Mouse (Mus musculus) intestine, postnatal 0 days (tissue): ENCODE data around the gene Cox10. TPM values are rescaled to one million over a fixed set of nuclear protein-coding genes. Genes with fewer than 3 reads are reported as not detected.

ENCODE experiments used
- ATAC-seq: fragments of 200-750 bp; cut with Nextera tagmentation; 2 replicates; pipeline ENCODE4 v1.8.0; 2017; ENCODE audit warnings: mild to moderate bottlenecking, moderate TSS enrichment, moderate library complexity
- H3K27ac ChIP-seq: fragments of 300-500 bp; sonication (generic); 2 replicates; pipeline ENCODE4 v1.5.1; 2014; ENCODE audit warnings: mild to moderate bottlenecking, low read depth, low read length, moderate library complexity
- H3K27me3 ChIP-seq: fragments of 300-500 bp; sonication (generic); replicated peaks from 2 replicates; pipeline ENCODE4 v1.6.1; 2014; ENCODE audit warnings: low read length, mixed read lengths; ENCODE audit not compliant: control insufficient read depth, insufficient read depth
- H3K36me3 ChIP-seq: fragments of 300-500 bp; sonication (generic); 2 replicates; pipeline ENCODE4 v1.6.1; 2014; ENCODE audit warnings: mild to moderate bottlenecking, moderate library complexity; ENCODE audit not compliant: control insufficient read depth, insufficient read depth
- H3K4me1 ChIP-seq: fragments of 300-500 bp; sonication (generic); replicated peaks from 2 replicates; pipeline ENCODE4 v1.6.1; 2014; ENCODE audit warnings: antibody characterized with exemption, low read length, mixed read lengths; ENCODE audit not compliant: control insufficient read depth, insufficient read depth
- H3K4me2 ChIP-seq: fragments of 300-500 bp; sonication (generic); replicated peaks from 2 replicates; pipeline ENCODE4 v1.6.1; 2014; ENCODE audit warnings: low read depth, mild to moderate bottlenecking, moderate library complexity
- H3K4me3 ChIP-seq: fragments of 300-500 bp; sonication (generic); 2 replicates; pipeline ENCODE4 v1.5.1; 2014; ENCODE audit warnings: low read depth, low read length
- H3K9ac ChIP-seq: fragments of 300-500 bp; sonication (generic); 2 replicates; pipeline ENCODE4 v1.6.1; 2014; ENCODE audit warnings: mild to moderate bottlenecking, low read depth, low read length
- H3K9me3 ChIP-seq: fragments of 300-500 bp; sonication (generic); 2 replicates; pipeline ENCODE4 v1.6.1; 2016; ENCODE audit warnings: mixed run types; ENCODE audit not compliant: control insufficient read depth
- CTCF ChIP-seq: sonication (generic); IDR thresholded peaks from 2 replicates; pipeline ENCODE4 v1.5.1; 2016; ENCODE audit warnings: low read depth, mild to moderate bottlenecking, control low read depth, antibody characterized with exemption, moderate library complexity
- WGBS: fragments of 180-500 bp; shearing (Covaris S2); extraction: QIAGEN DNeasy Blood & Tissue Kit; methylation state at CpG from one replicate; pipeline ENCODE4 v1.1.7; 2014; 5-methylcytosine and 5-hydroxymethylcytosine counted together
- polyA plus RNA-seq: library from polyadenylated mRNA; unstranded; fragments of >200 nt; fragmentation: Nextera tagmentation; extraction: Ambion mirVana; gene quantifications from 2 replicates; pipeline ENCODE4 v1.2.1, GENCODE M21; 2015

Gene Cox10
- polyA plus RNA-seq, 1 experiment from 2014 or later: 21.4 TPM

GRCm38 (mm10) chr11:63976775-63977174, 102.5 kb downstream of the Cox10 start:
- no peak for TF ChIP-seq CTCF
- no peak overlapping the region for H3K9ac ChIP-seq
- H3K27me3 ChIP-seq: no peaks in the 10 kb centered on the region
- no peaks in the 10 kb centered on the region for H3K9me3 ChIP-seq
- no peak overlapping the region for H3K4me2 ChIP-seq
- 78% methylated on average over 2 of the region's 2 CpGs for WGBS
- peaks cover 11% of the 10 kb centered on the region; the same call in 1 of the 2 replicates for H3K36me3 ChIP-seq
- no peak overlapping the region for H3K27ac ChIP-seq
- no peak for ATAC-seq
- H3K4me3 ChIP-seq: no peak overlapping the region
- H3K4me1 ChIP-seq: no peaks in the 10 kb centered on the region

- Histone ChIP-seq H3K4me3 (no peak overlapping the region), H3K27me3 (no peaks in the 10 kb centered on the region), H3K9ac (no peak overlapping the region), H3K27ac (no peak overlapping the region), H3K4me1 (no peaks in the 10 kb centered on the region), H3K4me2 (no peak overlapping the region), H3K9me3 (no peaks in the 10 kb centered on the region), H3K36me3 (peaks cover 11% of the 10 kb centered on the region; the same call in 1 of the 2 replicates)
- 81% methylated on average over 13 of the region's 13 CpGs for WGBS
- ATAC-seq: no peak
- no peak for TF ChIP-seq CTCF
Measured at GRCm38 (mm10) chr11:63975260-63975899, 103.9 kb downstream of the Cox10 start.

GRCm38 (mm10) chr11:63973973-63974372, 105.3 kb downstream of the Cox10 start:
- H3K4me1 ChIP-seq: no peaks in the 10 kb centered on the region
- H3K36me3 ChIP-seq: peaks cover 11% of the 10 kb centered on the region; the same call in 1 of the 2 replicates
- no peak overlapping the region for H3K4me2 ChIP-seq
- no peak overlapping the region for H3K4me3 ChIP-seq
- no peaks in the 10 kb centered on the region for H3K9me3 ChIP-seq
- no peak for ATAC-seq
- H3K27ac ChIP-seq: no peak overlapping the region
- no peak for TF ChIP-seq CTCF
- WGBS: 83% methylated on average over 2 of the region's 2 CpGs
- H3K27me3 ChIP-seq: no peaks in the 10 kb centered on the region
- H3K9ac ChIP-seq: no peak overlapping the region

DNA sequence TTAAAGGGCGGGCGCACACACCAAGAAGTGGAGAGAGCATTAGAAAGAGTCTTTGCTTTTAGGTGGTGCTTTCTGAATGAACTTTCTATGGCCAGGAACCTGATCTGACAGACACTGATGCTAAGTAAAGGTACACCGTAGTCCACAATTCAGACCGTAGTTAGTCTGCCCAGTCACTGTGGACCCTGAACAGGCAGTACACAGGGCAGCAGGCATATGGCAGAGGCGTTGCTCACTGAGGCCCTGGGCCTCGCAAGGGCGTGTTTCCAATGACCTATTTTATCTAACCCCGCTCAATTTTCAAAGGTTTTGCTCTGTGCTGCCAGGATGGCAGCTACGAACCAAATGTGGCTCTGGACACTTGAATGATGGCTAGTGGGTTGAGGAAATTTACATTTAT, 107.8 kb downstream of the Cox10 start:
- Histone ChIP-seq H3K4me3 (no peak overlapping the region), H3K4me2 (no peak overlapping the region), H3K9me3 (no peaks in the 10 kb centered on the region), H3K9ac (no peak overlapping the region), H3K4me1 (no peaks in the 10 kb centered on the region), H3K27me3 (no peaks in the 10 kb centered on the region), H3K27ac (peak overlapping the region; percentile 73), H3K36me3 (peaks cover 11% of the 10 kb centered on the region; the same call in 1 of the 2 replicates)
- no peak for TF ChIP-seq CTCF
- WGBS: 52% methylated on average over 9 of the region's 9 CpGs
- peak; percentile 89 for ATAC-seq

DNA sequence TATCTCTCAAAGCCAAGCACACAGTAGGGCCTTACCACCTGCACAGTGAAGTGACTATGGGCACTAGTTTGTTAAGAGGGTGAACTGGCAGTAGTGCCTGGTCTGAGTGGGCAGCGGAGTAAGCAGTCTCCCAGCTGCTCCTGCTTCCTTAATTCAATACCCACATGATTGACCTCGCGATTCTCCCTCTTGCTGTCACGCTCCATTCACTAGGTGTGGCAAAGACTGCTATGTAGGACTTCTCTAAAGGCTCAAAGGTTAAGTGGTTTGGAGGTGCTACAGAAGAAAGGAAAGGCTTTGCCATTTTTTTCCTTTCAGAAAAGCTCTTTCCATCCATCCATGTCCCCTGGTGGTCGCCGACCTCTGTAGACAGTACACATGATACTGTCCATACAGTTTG, 108.5 kb downstream of the Cox10 start:
- Histone ChIP-seq H3K4me1 (no peaks in the 10 kb centered on the region), H3K9ac (no peak overlapping the region), H3K4me3 (no peak overlapping the region), H3K4me2 (no peak overlapping the region), H3K27ac (peak overlapping the region; percentile 73), H3K27me3 (no peaks in the 10 kb centered on the region), H3K36me3 (peaks cover 11% of the 10 kb centered on the region; the same call in 1 of the 2 replicates), H3K9me3 (no peaks in the 10 kb centered on the region)
- ATAC-seq: peak; percentile 69
- 71% methylated on average over 6 of the region's 6 CpGs for WGBS
- no peak for TF ChIP-seq CTCF

DNA sequence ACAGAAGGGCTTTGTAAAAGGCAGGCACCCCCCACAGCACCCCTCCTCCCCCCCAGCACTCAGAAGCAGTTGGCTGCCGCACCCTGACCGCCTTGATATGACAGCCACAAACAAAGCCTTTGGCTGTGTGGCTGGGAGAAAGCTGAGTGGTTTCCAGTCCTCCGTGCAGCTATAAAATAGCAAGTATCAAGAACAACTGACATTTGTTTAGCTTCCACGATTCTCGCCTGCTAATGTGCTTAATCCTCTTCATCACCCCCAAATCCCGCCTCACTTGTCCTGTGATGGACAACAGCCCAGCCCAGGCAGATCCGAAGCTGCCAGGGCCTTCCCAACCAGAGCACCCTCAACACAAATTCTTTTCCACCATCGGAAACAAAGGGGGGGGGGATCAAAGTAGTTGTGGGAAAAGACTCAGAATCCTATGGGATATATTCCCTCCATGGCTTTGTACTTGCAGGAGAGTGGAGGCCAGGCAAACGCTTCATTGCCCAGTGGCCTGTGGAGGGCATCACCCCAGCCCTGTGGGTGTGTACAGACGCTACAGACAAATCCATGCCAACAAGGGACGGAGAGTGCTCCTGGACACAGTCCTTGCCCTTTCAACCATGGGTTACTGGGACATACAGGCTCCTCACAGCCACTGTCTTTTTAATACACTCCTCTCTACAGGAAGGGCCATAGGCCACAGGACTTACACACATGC, 109.9 kb downstream of the Cox10 start:
- Histone ChIP-seq H3K4me2 (no peak overlapping the region), H3K27me3 (no peaks in the 10 kb centered on the region), H3K4me3 (no peak overlapping the region), H3K9ac (no peak overlapping the region), H3K27ac (no peak overlapping the region), H3K4me1 (no peaks in the 10 kb centered on the region), H3K9me3 (no peaks in the 10 kb centered on the region), H3K36me3 (peaks cover 9% of the 10 kb centered on the region; the same call in 1 of the 2 replicates)
- no peak for ATAC-seq
- WGBS: 62% methylated on average over 11 of the region's 11 CpGs
- no peak for TF ChIP-seq CTCF
